Mouse (Mus musculus): ENCODE measurements around the gene Ighmbp2.

Ighmbp2 gene

GRCm38 (mm10) chr19:3282572-3283467 lies at the start of gene Ighmbp2, which contains the start of gene Mrpl21:
Gene Ighmbp2, minus strand, starts transcription at chr19:3283017.
Gene Mrpl21, plus strand, starts transcription at chr19:3282901.
- DNase-seq, result peak; percentile 94

GRCm38 (mm10) chr19:3326479-3327047 lies 43.7 kb upstream of the Ighmbp2 start:
- no peak for DNase-seq

- DNase-seq, result peak; percentile 13
These were observed 43.1 kb upstream of the Ighmbp2 start for GRCm38 (mm10) chr19:3325771-3326478.

GRCm38 (mm10) chr19:3324931-3325711 lies 42.3 kb upstream of the Ighmbp2 start:
- peak; percentile 95 for DNase-seq

GRCm38 (mm10) chr19:3324271-3324811 lies 41.5 kb upstream of the Ighmbp2 start:
- DNase-seq, result peak; percentile 37

- peak; percentile 35 for DNase-seq
These were observed 41.0 kb upstream of the Ighmbp2 start for GRCm38 (mm10) chr19:3323753-3324270.

- DNase-seq, result peak; percentile 87
These were observed 40.4 kb upstream of the Ighmbp2 start for GRCm38 (mm10) chr19:3323201-3323621.

GRCm38 (mm10) chr19:3322261-3322969 lies 39.6 kb upstream of the Ighmbp2 start, which contains the start of gene Cpt1a:
Gene Cpt1a, plus strand, starts transcription at chr19:3322334.
- peak; percentile 45 for DNase-seq

GRCm38 (mm10) chr19:3321617-3322016 lies 38.8 kb upstream of the Ighmbp2 start:
- no peak for DNase-seq

- DNase-seq, result no peak
These were observed 38.0 kb upstream of the Ighmbp2 start for GRCm38 (mm10) chr19:3320801-3321200.

- DNase-seq, result no peak
These were observed 37.3 kb upstream of the Ighmbp2 start for GRCm38 (mm10) chr19:3320086-3320485.

GRCm38 (mm10) chr19:3319341-3319740 lies 36.5 kb upstream of the Ighmbp2 start:
- no peak for DNase-seq

GRCm38 (mm10) chr19:3307175-3307949 lies 24.5 kb upstream of the Ighmbp2 start:
- no peak for DNase-seq

GRCm38 (mm10) chr19:3304017-3304416 lies 21.2 kb upstream of the Ighmbp2 start:
- no peak for DNase-seq

GRCm38 (mm10) chr19:3297775-3298174 lies 15.0 kb upstream of the Ighmbp2 start:
- DNase-seq, result no peak

GRCm38 (mm10) chr19:3297034-3297433 lies 14.2 kb upstream of the Ighmbp2 start:
- DNase-seq, result no peak

- DNase-seq, result no peak
These were observed 12.4 kb upstream of the Ighmbp2 start for GRCm38 (mm10) chr19:3295245-3295644.

- no peak for DNase-seq
These were observed 10.2 kb upstream of the Ighmbp2 start for GRCm38 (mm10) chr19:3292993-3293392.

- DNase-seq, result peak; percentile 64
These were observed 9.2 kb upstream of the Ighmbp2 start for GRCm38 (mm10) chr19:3292028-3292427.

GRCm38 (mm10) chr19:3289006-3289405 lies 6.2 kb upstream of the Ighmbp2 start:
- no peak for DNase-seq
